Mouse (Mus musculus) cerebellum, adult 11-12 months (tissue): Measurements from ENCODE around the gene Disp1.

ENCODE experiments used
- DNase-seq: peaks from one replicate; pipeline ENCODE4 v3.0.0; 2022

Gene Disp1

DNA sequence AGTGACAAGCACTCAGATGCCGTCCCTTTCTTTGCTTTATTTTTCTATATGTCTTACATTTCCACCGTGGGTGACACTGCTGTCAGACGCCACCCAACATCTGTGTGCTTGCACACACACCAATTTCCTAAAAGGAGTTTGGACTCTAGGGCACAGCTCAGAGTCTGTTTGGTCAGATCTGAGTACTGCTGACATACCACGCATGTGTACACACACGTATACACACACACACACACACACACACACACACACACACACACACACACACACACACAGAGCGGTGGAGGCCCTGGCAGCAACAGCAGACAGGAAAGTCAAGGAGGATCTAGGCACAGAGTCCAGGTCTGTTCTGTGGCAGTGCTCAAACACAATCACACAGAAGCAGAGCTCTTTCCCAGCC lies 61.1 kb downstream of the Disp1 start:
- no peak for DNase-seq

DNA sequence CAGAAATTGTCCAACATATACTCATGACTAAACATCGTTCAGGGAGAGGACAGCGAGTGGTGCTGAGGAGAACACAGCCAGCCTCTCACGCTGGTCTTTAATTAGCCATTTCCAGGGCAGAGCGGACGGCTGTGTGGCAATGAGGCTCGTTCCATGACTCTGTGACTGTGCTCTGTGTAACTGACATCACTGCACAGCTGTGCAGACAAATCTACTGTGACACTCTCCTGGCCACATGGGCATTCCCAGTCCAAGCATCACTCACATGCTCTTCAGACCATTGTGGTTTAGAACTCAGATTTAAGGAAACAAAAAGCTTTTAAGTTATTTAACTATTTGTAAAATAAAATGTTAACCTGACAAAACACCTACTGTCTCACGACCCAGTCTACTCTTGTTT lies 62.1 kb downstream of the Disp1 start:
- DNase-seq, result no peak

DNA sequence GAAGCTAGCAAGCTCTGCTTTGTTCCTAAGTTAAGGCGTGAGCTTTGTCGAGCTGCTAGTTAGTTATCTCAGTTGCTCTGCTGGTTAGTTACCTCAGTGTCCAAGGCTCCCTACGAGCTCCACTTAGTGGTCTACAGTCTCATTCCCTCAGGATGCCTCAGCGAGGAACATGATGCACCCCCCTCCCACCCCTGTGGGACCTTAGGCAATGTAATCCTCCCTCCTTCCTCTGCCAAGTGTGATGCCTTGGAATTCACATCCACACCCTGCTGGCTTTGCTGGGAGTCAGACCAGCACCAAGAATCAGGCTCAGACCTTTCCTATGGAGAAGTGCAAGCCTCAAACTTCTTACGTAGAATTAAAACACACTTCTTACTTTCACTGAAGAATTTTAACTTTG lies 65.7 kb downstream of the Disp1 start:
- DNase-seq, result no peak

DNA sequence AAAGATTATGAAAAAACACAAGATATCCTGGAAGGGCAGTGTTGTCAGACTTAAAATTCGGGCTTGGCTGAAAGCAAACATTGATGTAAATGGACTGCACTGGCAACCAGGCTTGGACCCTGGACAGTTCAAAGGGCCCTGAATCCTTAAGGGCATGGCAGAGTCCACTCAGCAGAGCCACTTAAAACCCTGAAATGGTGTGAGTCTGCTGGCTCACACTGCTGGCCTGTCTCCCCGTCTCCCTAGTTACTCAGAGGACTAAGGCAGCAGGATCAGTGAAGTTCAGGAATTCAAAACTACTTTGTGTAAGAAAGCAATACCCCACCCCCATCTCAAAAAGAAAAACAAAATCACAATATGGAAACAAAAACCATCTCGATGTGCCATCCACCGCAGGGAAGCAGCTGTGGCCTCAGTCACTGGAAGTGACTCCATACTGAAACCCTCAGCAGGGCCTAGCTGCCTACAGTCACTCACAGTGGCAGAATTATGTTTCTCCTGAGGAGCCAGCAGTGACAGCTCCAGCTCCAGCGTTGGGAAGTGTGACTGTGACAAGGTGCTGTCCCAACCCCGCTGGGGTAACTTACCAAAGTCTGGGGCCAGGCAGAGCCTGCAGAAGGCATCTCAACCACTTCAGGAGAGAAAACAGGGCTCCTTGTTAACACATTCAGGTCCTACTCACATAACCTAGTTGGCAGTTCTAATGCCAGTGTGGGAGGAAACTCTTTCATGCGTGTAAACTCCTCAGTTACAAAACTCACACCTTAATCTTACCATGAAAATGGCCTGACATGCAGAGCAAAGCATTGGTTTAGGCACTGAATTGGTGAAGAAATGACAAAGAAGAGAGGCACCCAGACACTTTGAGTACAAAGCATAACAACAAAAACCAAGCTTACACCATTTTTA lies 66.8 kb downstream of the Disp1 start:
- DNase-seq, result no peak

DNA sequence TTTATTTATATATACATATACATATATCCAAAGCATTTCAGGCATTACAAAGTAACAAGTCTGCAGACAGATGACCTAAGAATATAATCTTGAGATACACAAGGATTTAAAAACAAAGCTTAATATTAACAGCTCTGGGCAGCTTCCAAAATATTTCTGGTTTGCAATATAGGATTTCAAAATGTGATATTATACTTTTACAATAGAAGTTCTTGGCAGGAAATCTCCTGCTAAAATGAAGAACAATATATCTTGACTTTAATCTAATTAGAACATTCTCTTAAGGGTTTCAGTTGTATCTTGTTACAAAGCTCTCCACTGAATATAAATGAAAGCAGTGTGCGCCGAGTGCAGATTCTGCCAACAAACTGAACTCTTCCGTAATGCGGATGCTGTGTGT lies 68.0 kb downstream of the Disp1 start:
- no peak for DNase-seq

DNA sequence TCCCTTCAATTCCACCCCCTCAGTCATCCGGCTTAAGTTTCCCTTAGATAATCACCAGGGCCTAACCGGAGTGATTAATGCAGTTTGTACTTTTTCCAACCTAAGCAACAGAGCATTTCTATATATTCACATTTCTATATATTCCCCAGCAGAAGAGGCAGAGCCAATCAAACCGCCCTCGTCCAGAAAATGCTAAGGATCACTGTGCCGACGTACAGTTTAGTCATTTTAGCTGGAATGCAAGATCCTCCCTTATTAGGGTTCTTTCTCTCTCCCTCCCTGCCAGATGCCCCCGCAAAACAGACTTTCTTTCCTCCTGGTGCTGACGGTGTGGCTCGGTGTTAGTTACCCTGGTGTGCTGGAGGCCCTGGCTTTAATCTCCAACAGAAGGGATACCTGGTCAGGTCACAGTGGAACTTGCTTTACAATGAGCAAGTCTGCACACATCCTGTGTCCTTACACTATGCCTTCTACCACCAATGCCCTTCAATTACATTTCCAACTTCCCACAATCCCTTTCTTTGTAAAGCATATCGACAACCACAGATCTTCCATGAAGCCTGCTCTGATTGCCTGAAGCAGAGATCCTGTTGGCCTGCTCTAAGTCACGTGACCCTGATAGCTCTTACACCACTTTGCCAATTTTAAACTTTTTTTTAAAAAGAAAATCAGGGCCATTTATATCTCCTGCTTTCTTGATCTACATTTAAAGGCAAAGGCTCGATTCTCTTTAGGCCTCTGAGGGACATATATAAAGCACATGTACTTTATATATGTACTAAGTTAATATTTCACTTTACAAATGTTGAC lies 69.6 kb downstream of the Disp1 start:
- DNase-seq, result no peak

DNA sequence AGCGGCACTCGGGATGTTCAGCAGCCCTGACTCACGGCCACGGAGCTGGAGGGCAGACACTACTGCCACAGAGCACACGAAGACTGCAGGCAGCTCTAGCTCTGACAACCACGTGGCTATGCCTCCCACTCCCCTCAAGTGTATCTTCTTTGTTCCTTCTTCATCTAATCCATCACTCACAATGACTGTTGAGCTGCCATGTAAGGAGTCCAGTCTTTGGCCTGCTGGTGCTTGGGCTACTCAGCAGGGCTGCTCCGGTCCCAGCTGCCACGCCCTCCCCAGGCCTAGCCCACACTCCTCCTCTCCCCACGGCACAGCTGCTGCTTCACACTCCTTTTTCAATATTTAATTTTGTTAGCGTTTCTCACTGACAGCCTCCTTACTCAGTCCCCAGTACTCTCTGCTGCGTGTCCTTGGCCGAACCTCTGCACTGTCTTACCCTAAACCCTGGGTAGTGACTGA lies 70.9 kb downstream of the Disp1 start:
- no peak for DNase-seq

DNA sequence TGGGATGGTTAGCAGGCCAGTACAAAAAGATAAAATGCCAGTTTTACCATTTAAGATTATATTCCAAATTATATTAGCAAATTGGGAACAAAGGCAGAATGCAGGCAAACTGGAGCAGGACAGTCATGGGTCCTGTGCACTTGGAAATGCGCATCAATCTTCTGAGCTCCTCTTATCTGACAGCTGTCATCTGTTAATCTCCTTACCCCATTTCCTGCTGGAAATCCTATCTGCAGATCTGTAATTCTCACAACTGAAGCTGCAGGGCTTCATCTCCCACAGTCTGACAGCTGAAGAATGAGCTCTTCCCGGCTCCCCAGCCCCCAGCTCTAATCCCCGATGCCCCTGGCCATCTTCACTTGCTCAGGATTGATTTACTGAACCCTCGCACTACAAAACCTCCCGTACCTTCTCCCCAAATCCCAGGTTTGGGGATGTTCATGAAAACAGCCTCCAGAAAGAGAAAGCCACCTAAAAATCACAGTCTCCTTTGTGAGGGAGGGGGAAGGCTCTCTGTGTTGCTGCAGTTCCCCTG lies 71.7 kb downstream of the Disp1 start:
- DNase-seq, result no peak

DNA sequence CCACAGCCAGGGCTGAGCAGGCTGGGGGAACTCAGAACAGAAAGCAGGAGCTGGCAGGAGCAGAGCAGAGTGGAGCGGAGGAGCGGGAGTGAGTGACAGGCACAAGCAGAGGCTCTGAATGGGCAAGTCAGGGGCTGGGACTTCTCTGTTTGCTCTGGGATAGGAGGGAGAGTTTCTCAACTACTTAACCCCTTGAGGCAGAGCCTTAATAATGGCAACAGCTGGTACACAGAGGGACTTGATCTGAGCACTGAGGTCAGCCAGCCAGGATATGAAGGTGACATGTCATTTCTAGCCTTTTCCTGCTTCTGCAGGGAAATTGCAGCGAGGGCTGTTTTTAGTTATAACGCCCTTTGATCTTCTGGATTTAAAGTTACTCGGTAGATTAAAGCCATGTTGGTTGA lies 73.9 kb downstream of the Disp1 start:
- DNase-seq, result no peak

DNA sequence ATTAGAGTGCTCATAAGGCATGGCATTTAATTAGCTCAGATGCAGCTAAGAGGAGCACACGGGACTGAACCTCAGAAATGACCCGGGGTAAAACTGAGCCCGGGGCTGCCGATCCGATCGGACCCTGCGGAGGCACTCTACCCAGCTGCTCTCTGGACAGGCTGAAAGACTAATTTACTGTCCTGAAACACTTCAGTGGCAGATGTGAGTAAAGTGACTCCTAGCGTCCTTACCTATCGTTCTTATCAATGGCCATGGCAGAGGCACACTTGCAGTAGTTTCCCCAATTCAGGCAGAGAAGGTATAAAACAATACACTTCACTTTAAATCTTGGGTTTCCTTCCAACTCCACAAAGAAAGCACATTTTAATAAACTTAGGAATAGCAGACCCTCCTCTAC lies 74.5 kb downstream of the Disp1 start:
- no peak for DNase-seq

DNA sequence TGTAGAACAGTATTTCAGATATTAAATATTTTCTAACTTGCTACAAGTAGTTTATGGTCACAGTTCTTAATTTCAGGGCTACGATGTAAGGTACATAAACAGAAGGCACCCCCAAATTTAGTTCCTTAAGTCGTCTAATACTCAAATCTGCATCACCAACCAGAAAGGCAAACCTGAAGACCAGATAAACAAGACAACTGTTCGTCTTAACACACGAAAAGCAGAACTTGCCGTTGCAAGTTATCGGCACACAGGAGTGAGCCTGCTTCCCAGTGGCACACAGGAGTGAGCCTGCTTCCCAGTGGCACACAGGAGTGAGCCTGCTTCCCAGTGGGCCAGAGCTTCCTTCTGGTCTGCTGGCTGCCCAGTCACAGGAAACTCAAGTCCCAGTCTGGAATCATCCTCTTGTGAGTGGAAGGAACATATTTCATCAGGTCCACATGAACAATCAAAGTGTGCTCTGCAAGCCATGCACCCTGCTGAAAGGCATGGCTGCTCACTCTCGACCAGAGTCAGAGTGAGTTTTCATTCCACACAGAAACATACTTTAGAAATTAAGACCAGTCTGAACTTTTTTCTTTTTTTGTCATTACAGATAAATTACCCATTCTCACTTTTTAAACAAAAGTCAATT lies 75.1 kb downstream of the Disp1 start:
- DNase-seq, result no peak

DNA sequence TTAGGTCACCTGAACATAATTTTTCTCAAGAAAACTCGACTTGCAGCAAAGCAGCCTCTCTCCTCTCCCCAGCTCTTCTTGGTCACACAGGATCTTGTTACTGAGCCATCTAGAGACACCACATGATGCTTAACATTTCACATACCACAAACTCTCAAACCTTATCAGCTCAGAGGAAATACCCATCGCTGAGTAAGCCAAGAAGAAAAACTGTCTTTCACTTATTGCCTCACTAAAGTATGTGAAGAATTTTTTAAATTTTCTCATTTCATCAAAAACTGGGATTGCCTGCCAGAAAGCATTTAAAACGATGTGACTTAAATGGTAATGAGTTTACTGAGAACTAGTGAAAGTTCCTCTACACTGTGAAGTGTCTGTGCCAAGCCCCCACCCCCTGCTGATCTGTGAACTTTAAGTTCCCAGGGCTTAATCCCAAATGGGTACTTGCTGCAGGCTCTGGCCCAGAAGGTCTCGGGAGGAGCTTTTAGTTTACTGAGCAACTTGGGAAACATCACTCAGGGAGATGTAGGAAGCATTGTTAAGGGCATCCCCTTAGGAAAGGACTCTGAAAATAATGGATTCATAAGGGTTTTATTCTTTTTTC lies 76.6 kb downstream of the Disp1 start:
- DNase-seq, result no peak

DNA sequence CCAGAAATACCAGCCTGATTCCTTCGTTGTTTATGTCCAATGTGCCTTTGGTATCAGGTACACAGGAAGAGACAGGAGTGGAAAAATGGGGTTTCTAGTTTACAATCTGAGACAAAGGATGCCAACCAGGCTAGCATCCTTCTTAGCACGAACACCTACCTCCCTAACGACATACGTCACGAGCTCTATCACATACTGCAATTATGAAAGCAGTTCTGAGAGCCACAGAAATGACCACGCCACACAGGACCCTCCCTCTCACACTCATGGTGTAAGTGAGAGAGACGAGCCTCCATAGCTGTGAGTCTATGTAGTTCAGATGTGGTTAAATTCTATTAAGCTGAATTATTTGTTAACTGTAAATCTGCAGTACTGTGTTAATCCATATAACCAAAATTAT lies 78.1 kb downstream of the Disp1 start:
- no peak for DNase-seq

DNA sequence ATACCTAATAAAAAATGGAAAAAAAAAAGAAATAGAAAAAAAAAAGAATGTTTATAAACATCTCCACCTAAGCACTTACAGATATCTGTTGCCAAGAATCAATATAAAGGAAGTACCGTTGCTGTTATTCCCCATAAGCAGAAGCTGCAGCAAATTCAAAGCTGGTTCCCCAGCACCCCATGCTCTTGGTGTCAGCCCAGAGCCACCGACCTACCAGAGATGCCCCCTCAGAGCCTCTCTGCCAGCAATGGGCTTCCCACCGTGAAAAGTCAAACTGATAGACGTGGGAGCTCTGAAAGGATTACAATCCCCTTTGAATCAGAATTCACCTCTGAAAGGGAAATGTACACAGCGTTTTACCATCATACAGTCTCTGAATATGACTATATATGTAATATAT lies 78.8 kb downstream of the Disp1 start:
- no peak for DNase-seq

DNA sequence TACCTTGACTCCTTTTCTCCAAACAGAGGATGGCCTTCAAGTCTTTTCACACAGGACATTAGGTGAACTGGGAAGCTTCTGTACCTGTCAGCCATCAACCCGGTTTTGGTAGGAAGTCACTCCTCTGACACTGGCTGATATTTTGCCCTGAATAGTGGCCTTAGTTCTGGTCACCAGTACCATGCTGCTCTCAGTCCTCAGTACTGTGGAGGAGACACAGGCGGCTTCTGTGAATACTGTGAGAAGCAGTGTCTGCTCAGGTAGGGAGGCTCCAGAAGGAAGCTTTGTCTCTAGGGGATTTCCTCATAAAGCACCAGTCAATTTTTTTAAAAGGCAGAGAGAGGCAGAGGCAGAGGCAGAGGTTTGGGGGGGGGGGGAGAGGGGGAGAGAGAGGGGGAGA lies 80.0 kb downstream of the Disp1 start:
- DNase-seq, result no peak

DNA sequence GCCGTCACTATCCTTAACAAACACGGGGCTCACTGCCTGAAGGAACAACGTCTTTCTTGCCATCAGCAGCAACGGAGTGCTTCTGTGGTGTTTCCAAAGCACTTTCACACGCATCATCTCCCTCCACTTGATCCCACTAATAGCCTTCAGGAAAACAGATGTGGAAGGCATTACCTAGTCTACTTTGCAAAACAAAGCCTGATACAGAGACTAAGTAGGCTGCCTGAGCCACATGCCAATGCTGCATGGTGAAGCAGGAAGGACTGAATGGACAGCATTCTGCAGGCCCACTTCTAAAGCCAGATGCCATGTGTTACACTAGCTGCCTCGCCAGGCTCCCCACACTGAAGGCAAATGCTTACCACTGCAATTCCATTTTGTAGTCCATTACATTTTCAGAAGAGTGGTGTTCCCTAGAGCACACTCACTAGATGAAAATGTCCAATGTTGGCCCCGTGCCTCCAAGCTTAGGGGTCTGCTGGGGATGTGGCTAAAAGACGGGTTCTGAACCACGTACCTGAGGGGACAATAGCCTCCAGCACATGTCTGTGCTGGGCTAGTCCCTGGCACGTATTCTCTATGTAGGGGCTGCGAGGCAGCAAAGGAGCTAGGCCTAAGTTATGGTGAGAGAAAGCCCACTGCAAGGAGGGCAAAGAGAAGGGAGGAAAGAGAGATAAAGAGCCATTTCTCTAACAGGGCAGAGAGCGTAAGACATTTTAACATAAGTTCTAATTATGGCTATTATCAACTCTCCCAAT lies 80.6 kb downstream of the Disp1 start:
- no peak for DNase-seq

DNA sequence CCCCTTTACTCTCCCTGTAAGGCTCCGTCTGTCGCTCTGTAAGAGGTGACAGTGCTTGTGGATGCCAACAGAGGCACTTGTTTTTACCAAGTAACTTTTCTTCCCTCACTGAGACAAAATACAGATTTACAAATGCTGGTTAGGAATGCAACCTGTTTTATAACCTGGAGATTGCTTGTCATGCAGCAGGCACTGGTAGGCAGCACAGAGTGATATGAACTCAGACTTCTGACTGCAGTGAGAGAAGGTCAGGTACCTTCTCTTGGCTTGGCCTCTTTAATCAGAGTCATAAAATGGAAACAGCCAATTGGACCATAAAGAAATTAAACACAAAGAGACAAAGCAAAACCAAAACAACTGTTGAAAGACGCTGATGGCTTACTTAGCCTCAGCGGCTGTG lies 83.2 kb downstream of the Disp1 start:
- no peak for DNase-seq

DNA sequence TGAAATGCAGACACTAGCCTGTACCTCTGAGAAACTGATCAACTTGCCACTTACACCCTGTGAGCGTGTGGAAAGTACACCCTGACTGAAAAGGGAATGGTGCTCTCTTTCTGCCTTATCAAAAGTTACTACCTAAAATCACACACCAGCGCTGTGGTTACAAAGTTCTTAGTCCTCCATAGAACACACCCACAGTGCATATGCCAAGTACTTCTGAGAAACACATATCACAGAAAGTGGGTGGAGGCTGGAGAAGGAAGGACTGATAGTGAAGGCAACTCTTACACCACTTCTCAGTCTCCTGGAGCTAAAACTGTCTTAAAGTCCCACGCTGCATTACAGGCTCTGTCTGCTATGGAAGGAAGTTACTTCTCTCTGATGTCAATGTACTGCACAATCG lies 86.9 kb downstream of the Disp1 start:
- DNase-seq, result no peak

DNA sequence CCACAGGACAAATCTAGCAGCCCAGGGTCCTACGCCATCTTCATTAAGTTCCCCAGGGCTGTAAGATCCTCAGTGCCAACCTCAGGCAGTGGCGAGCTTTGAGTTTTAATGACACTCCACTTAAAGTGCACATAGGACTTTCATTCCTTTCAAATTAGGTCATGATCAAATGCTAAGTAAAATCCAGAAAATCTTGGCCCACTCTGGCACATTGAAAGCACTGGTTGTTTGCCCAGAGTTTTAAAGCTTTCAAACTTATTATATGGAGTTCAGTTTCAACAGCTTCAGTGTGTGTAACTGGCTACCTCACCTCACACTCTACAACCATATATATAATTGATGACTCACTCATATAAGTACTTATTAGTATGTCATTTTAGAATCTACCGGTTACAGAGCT lies 87.9 kb downstream of the Disp1 start:
- DNase-seq, result no peak

DNA sequence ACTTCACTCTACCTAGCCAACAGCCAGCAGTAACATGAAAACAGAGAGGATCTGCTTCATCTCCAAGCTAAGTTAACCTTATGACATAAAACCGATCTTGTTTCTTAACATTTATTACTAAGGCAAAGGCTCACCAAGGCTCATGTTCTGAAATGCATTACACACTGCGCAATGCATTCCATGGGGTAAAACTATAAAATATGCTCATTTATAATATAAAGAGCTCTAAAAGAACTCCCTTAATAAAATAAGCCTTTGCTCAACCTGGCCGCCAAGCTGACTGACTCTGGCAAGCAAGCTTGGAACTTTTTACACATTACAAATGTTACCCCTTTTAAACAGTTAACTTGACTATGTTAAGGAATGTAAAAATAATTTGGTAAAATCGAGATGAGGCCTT lies 94.1 kb downstream of the Disp1 start:
- no peak for DNase-seq

DNA sequence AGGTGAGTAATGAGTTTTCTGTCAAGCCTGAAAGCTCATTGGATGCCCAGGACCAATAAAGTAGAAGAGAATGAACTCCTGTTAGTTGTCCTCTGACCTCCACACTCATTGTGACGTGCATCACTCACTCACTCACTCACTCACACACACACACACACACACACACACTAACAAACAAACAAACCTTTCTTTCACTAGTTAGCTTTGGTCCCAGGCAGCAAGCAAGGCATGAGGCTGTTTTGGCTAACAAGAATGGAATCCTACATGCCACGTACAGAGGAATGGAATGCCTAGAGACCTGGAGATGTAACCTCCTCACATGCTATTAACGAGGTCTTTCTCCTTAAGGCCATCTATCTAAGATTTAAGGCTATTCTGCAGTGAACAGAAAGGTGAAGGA lies 97.6 kb downstream of the Disp1 start:
- no peak for DNase-seq

DNA sequence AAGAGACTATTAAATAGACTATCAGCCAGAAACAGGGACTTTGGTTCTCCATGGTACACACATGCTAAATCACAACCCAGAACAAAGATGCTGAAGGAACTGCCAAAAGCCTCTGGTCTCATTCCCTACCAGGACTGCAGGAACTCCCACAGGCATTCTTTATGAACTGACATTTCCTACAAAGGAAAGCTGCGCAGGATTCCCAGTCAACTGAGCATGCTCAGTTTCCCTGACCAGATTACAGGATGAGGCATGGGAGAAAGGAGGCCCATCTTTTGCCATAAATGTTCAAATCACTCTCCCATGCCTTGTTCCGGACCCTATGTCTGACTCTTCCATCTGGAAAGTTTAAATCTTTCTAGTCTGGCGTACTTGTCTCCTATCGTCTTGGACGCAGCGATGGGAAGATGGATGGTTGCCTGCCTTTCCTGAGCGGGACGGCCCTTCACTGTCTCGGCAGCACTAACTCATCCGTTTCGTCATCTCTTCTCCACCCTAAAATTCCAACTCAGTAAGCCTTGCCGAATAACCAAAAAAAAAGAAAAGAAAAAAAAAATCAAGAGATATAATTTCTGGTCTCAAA lies 100.9 kb downstream of the Disp1 start:
- no peak for DNase-seq
